Mouse (Mus musculus) kidney, adult 11 months (tissue): ENCODE measurements at regions not wholly inside any gene's neighbourhood (a gene's known extent, or its start where the extent isn't known, plus 50 kb on each side); places are given as distances from the start of the nearest gene placed in this dataset.

ENCODE experiments used
- DNase-seq: peaks from one replicate; pipeline ENCODE4 v3.0.0; 2022

- no peak for DNase-seq
These were observed 57.0 kb downstream of the Mbl2 start for GRCm38 (mm10) chr19:30289721-30290120.

- no peak for DNase-seq
These were observed 62.5 kb downstream of the Mbl2 start for GRCm38 (mm10) chr19:30295263-30295704.

- DNase-seq: no peak
These were observed 63.3 kb downstream of the Mbl2 start for GRCm38 (mm10) chr19:30296024-30296423.

- no peak for DNase-seq
These were observed 66.8 kb downstream of the Mbl2 start for GRCm38 (mm10) chr19:30299536-30299935.

GRCm38 (mm10) chr19:30302281-30302680 is 69.5 kb downstream of the Mbl2 start:
- DNase-seq: no peak

GRCm38 (mm10) chr19:30306379-30306778 is 73.6 kb downstream of the Mbl2 start:
- no peak for DNase-seq

GRCm38 (mm10) chr19:30306919-30307318 is 74.2 kb downstream of the Mbl2 start:
- no peak for DNase-seq

- no peak for DNase-seq
These were observed 84.6 kb downstream of the Mbl2 start for GRCm38 (mm10) chr19:30317314-30317713.

GRCm38 (mm10) chr19:30327693-30328092 is 95.0 kb downstream of the Mbl2 start:
- no peak for DNase-seq

- DNase-seq: no peak
These were observed 96.1 kb downstream of the Mbl2 start for GRCm38 (mm10) chr19:30328886-30329285.

- DNase-seq: no peak
These were observed 98.0 kb downstream of the Mbl2 start for GRCm38 (mm10) chr19:30330792-30331191.

- peak; percentile 12 for DNase-seq
These were observed 99.1 kb downstream of the Mbl2 start for GRCm38 (mm10) chr19:30331850-30332249.

GRCm38 (mm10) chr19:30344401-30344800 is 111.7 kb downstream of the Mbl2 start:
- DNase-seq: no peak

GRCm38 (mm10) chr19:30348924-30349323 is 116.2 kb downstream of the Mbl2 start:
- DNase-seq: no peak

GRCm38 (mm10) chr19:30354981-30355380 is 122.2 kb downstream of the Mbl2 start:
- DNase-seq: no peak

GRCm38 (mm10) chr19:30358961-30359360 is 126.2 kb downstream of the Mbl2 start:
- no peak for DNase-seq

- no peak for DNase-seq
These were observed 139.2 kb downstream of the Mbl2 start for GRCm38 (mm10) chr19:30371901-30372300.

GRCm38 (mm10) chr19:30379767-30380166 is 147.0 kb downstream of the Mbl2 start:
- no peak for DNase-seq

- no peak for DNase-seq
These were observed 147.9 kb downstream of the Mbl2 start for GRCm38 (mm10) chr19:30380515-30381206.

- DNase-seq: no peak
These were observed 155.7 kb downstream of the Dkk1 start for GRCm38 (mm10) chr19:30393791-30394190.

GRCm38 (mm10) chr19:30406943-30407342 is 142.5 kb downstream of the Dkk1 start:
- peak; percentile 5 for DNase-seq

GRCm38 (mm10) chr19:30419556-30420280 is 129.7 kb downstream of the Dkk1 start:
- no peak for DNase-seq

GRCm38 (mm10) chr19:30425627-30426026 is 123.8 kb downstream of the Dkk1 start:
- no peak for DNase-seq

GRCm38 (mm10) chr19:30427484-30427883 is 122.0 kb downstream of the Dkk1 start:
- DNase-seq: no peak
